Mouse (Mus musculus): Measurements from ENCODE around the gene Abcf1. TPM values are rescaled to one million over a fixed set of nuclear protein-coding genes. Genes with fewer than 3 reads are reported as not detected.
A peak's percentile ranks its signal among the peaks of the same experiment; 100 is the strongest.

Gene Abcf1
- polyA plus RNA-seq (2012), result 160 and 207 TPM in 2 replicates

- TF ChIP-seq GATA1 (IDR thresholded peaks at IDR 0.05; ENCODE audit: low read length), result no peak
Observed at GRCm38 (mm10) chr17:35969418-35970389, at the start of gene Abcf1. Abcf1 (minus strand) TSS chr17:35969761.

- no peak for TF ChIP-seq GATA1 (IDR thresholded peaks at IDR 0.05; ENCODE audit: low read length)
Observed at GRCm38 (mm10) chr17:36018979-36019378, 49.4 kb upstream of the Abcf1 start.

GRCm38 (mm10) chr17:36017046-36017445 lies 47.5 kb upstream of the Abcf1 start:
- no peak for TF ChIP-seq GATA1 (IDR thresholded peaks at IDR 0.05; ENCODE audit: low read length)

- no peak for TF ChIP-seq GATA1 (IDR thresholded peaks at IDR 0.05; ENCODE audit: low read length)
Observed at GRCm38 (mm10) chr17:36014977-36015376, 45.4 kb upstream of the Abcf1 start.

GRCm38 (mm10) chr17:36003331-36003730 lies 33.8 kb upstream of the Abcf1 start:
- no peak for TF ChIP-seq GATA1 (IDR thresholded peaks at IDR 0.05; ENCODE audit: low read length)

- peak; percentile 94 for TF ChIP-seq GATA1 (IDR thresholded peaks at IDR 0.05; ENCODE audit: low read length)
Observed at GRCm38 (mm10) chr17:36001966-36002365, 32.4 kb upstream of the Abcf1 start.

- TF ChIP-seq GATA1 (IDR thresholded peaks at IDR 0.05; ENCODE audit: low read length), result no peak
Observed at GRCm38 (mm10) chr17:36001121-36001897, 31.7 kb upstream of the Abcf1 start.

GRCm38 (mm10) chr17:36000349-36000748 lies 30.8 kb upstream of the Abcf1 start:
- TF ChIP-seq GATA1 (IDR thresholded peaks at IDR 0.05; ENCODE audit: low read length), result no peak

- no peak for TF ChIP-seq GATA1 (IDR thresholded peaks at IDR 0.05; ENCODE audit: low read length)
Observed at GRCm38 (mm10) chr17:35999356-35999755, 29.8 kb upstream of the Abcf1 start.

GRCm38 (mm10) chr17:35998545-35999305 lies 29.2 kb upstream of the Abcf1 start:
- no peak for TF ChIP-seq GATA1 (IDR thresholded peaks at IDR 0.05; ENCODE audit: low read length)

GRCm38 (mm10) chr17:35997713-35998510 lies 28.4 kb upstream of the Abcf1 start:
- no peak for TF ChIP-seq GATA1 (IDR thresholded peaks at IDR 0.05; ENCODE audit: low read length)

GRCm38 (mm10) chr17:35996949-35997348 lies 27.4 kb upstream of the Abcf1 start:
- no peak for TF ChIP-seq GATA1 (IDR thresholded peaks at IDR 0.05; ENCODE audit: low read length)

- TF ChIP-seq GATA1 (IDR thresholded peaks at IDR 0.05; ENCODE audit: low read length), result no peak
Observed at GRCm38 (mm10) chr17:35994879-35995240, 25.3 kb upstream of the Abcf1 start.

- TF ChIP-seq GATA1 (IDR thresholded peaks at IDR 0.05; ENCODE audit: low read length), result no peak
Observed at GRCm38 (mm10) chr17:35994175-35994878, 24.8 kb upstream of the Abcf1 start.
